Mouse (Mus musculus) hematopoietic multipotent progenitor cell, adult 10-12 weeks (in vitro differentiated cells): ENCODE data around the gene Tacr1. TPM values are rescaled to one million over a fixed set of nuclear protein-coding genes. Genes with fewer than 3 reads are reported as not detected.

ENCODE experiments used
- polyA plus RNA-seq: library from polyadenylated mRNA; stranded (reverse); fragments of >175 nt; gene quantifications from 2 replicates; pipeline ENCODE4 v1.2.3, GENCODE M21; 2012; ENCODE audit warnings: low replicate concordance

The Tacr1 gene
- not detected in 2 replicates for polyA plus RNA-seq

DNA sequence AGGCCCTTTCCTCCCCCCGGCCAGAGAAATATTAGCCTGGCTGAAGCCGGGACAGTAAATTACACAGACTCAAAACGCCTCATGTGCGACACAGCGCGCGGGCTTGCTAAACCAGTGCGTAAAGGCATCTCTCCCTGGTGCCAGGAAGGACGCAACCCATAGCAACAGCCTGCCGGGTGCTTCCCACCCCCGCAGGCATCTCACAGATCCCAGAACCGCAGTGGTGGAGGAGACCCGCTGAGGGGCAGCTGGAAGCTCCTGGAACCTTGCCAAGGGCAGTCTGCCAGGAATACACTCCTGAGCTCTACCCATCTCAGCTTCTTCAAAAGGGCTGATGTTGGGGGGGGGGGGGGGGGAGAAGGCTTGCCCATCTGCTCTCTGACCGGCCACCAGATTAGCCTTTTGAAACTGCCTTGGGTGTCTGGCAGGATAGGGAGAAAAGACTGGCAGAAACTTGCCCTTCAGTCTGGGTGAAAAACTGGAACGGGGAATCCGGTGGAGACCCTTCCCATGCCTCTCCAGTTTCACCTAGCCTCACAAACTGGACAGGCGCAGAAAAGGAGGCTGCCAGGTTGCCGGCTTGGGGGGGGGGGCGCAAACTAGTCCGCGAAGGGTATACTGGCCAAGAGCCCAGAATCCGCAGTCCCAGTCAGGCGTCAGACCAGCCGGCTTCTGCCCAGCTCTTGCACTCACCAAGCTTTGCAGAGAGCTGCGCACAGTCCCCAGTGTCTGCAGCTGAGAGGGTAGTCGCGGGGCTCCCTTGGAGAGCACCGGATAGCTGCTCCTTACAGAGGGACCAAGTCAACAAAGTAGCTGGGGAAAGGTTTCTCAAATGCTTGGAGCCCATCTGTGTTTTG is at the start of gene Tacr1:
Gene Tacr1 (plus strand): TSS at position 740 of the 857 bp plus-strand sequence.

